ENCODE assay signal across 19 mouse cellular contexts in the genomic region with DNA sequence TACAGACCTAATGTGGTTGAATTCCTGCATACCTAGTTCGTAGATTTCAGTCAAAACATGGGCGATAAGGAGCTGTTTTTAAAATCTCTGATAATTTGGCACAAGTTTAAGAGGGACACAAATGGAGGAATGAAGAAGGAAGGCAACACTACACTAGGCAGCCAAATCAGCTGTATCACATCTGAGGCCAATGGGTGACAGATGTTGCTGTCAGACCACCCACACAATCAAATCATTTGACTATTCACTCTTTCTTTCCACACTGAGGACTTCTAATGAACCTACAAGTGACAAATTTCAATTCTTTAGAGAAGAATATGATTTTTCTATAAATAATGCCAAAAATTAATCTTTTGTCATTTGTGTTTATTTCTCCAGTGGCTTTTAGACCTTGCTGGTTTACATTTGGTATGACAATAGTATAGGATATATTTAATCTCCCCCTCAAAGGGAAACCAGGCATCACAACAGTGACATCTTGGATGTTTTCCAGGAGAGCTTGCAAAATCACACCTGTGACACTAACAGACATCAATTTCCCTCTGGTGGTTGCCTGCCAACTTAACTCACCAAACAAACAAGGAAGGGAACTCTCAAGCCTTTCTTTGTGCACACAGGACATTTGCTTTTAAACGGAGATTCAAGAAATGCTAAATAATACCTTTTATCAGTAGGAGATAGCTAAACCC.
DNase-seq lines count a peak whose midpoint lies in the region; ATAC-seq and TF ChIP-seq lines count a peak whose summit lies in the region.
"Had no signal": no experiment of that assay in that cellular context is flagged by ENCODE, and none has a peak within 500 bp of the region (broad histone marks: within the 10 kb centered on the region; RNA-seq: fewer than 3 reads in every experiment).

No protein-coding gene starts in this region.

- no peak overlapping the region for H3K27ac ChIP-seq in liver, adult 2 months (replicated peaks; ENCODE audit: insufficient read depth, low read depth, low read length)
- no peak overlapping the region for H3K27ac ChIP-seq in liver, embryonic 11.5 days (ENCODE audit: low read depth, low read length)
- H3K27ac ChIP-seq in MEL (ENCODE audit: control insufficient read depth, low read depth, low read length), result no peak overlapping the region
- no peak overlapping the region for H3K27ac ChIP-seq in left cerebral cortex, adult 2 months
- H3K27ac ChIP-seq: embryonic facial prominence, embryonic 15.5 days; heart, embryonic 10.5 days; liver, embryonic 14.5 days; stomach, postnatal 0 days had no signal

- H3K79me2 ChIP-seq in liver, adult 2 months (ENCODE audit: control insufficient read depth, insufficient read depth, low read length), result no peaks in the 10 kb centered on the region
- H3K79me2 ChIP-seq in MEL (ENCODE audit: control insufficient read depth, insufficient read depth, low read length, poor library complexity), result no peaks in the 10 kb centered on the region

- no peak overlapping the region for H3K9ac ChIP-seq in liver, adult 2 months (ENCODE audit: low read depth, low read length)
- H3K9ac ChIP-seq in liver, embryonic 11.5 days (ENCODE audit: low read depth, low read length), result no peak overlapping the region
- no peak overlapping the region for H3K9ac ChIP-seq in MEL (ENCODE audit: control insufficient read depth, low read depth, low read length, poor library complexity, severe bottlenecking)
- H3K9ac ChIP-seq: embryonic facial prominence, embryonic 15.5 days; liver, embryonic 14.5 days had no signal

- no peak for TF ChIP-seq EP300 in MEL (IDR thresholded peaks at IDR 0.05; ENCODE audit: low read depth in 1 of 2, low read length in 2 of 2)

- no peak for TF ChIP-seq CTCF in liver, adult 2 months (IDR thresholded peaks at IDR 0.05; ENCODE audit: low read depth, low read length)
- TF ChIP-seq CTCF in MEL (IDR thresholded peaks at IDR 0.05 in 2 of 3, conservative IDR thresholded peaks at IDR 0.05 in 1 of 3; ENCODE audit: control insufficient read depth in 1 of 3, insufficient read depth in 1 of 3, low read depth in 2 of 3, low read length in 3 of 3, poor library complexity in 1 of 3, severe bottlenecking in 1 of 3), result no peak
- no peak for TF ChIP-seq CTCF in left cerebral cortex, adult 2 months (IDR thresholded peaks at IDR 0.05)

- no peak overlapping the region for H3K4me2 ChIP-seq in liver, embryonic 11.5 days
- H3K4me2 ChIP-seq: embryonic facial prominence, embryonic 15.5 days had no signal

- no peaks in the 10 kb centered on the region for H3K4me1 ChIP-seq in liver, adult 2 months (ENCODE audit: control insufficient read depth, insufficient read depth, low read length)
- H3K4me1 ChIP-seq in liver, embryonic 11.5 days (replicated peaks; ENCODE audit: control insufficient read depth, insufficient read depth, low read length), result no peaks in the 10 kb centered on the region
- peaks cover 3 to 4% of the 10 kb centered on the region in 2 experiments; a peak in 2 of 4 replicates for H3K4me1 ChIP-seq in MEL (ENCODE audit: control insufficient read depth in 1 of 2, insufficient read depth in 2 of 2, low read length in 2 of 2)
- H3K4me1 ChIP-seq: embryonic facial prominence, embryonic 15.5 days; heart, embryonic 10.5 days; megakaryocyte, embryonic 14.5 days had no signal

- no peaks in the 10 kb centered on the region for H3K27me3 ChIP-seq in liver, adult 2 months (ENCODE audit: control insufficient read depth, insufficient read depth, low read length)
- no peaks in the 10 kb centered on the region for H3K27me3 ChIP-seq in liver, embryonic 11.5 days (replicated peaks; ENCODE audit: control insufficient read depth, insufficient read depth, low read length)
- H3K27me3 ChIP-seq in MEL (ENCODE audit: control insufficient read depth in 1 of 2, insufficient read depth in 2 of 2, low read length in 2 of 2), result no peaks in the 10 kb centered on the region
- H3K27me3 ChIP-seq: embryonic facial prominence, embryonic 15.5 days; megakaryocyte, embryonic 14.5 days had no signal

- no peak overlapping the region for H3K4me3 ChIP-seq in liver, adult 2 months (ENCODE audit: insufficient read depth, low read depth, low read length)
- H3K4me3 ChIP-seq in liver, embryonic 11.5 days (ENCODE audit: low read depth, low read length), result no peak overlapping the region
- H3K4me3 ChIP-seq in MEL (ENCODE audit: control insufficient read depth in 1 of 2, insufficient read depth in 1 of 2, low read depth in 2 of 2, low read length in 2 of 2), result no peak overlapping the region
- no peak overlapping the region for H3K4me3 ChIP-seq in left cerebral cortex, adult 2 months
- H3K4me3 ChIP-seq: embryonic facial prominence, embryonic 15.5 days; heart, embryonic 10.5 days; megakaryocyte, embryonic 14.5 days had no signal

- ATAC-seq in cerebellum, adult (ENCODE audit: insufficient number of reproducible peaks, low FRiP score, low TSS enrichment), result peak; percentile 27; the same call in 1 of the 2 replicates
- ATAC-seq in liver, embryonic 11.5 days (replicated peaks; ENCODE audit: low FRiP score), result no peak
- ATAC-seq: inflammation-experienced regulatory T-cells, adult 6 months had no signal

- WGBS in liver, adult 2 months, result 31% methylated on average over 3 of the region's 3 CpGs
- WGBS in liver, embryonic 11.5 days, result 52% methylated on average over 3 of the region's 3 CpGs

- H3K36me3 ChIP-seq in liver, adult 2 months (ENCODE audit: control insufficient read depth, insufficient read depth, low read length), result no peaks in the 10 kb centered on the region
- no peaks in the 10 kb centered on the region for H3K36me3 ChIP-seq in liver, embryonic 11.5 days (ENCODE audit: control insufficient read depth, insufficient read depth, low read length)
- peaks cover 0 to 10% of the 10 kb centered on the region in 2 experiments; a peak in 2 of 4 replicates for H3K36me3 ChIP-seq in MEL (ENCODE audit: control insufficient read depth in 1 of 2, insufficient read depth in 2 of 2, low read length in 2 of 2)
- H3K36me3 ChIP-seq: embryonic facial prominence, embryonic 15.5 days; heart, embryonic 10.5 days had no signal

- TF ChIP-seq POLR2A in liver, adult 2 months (IDR thresholded peaks at IDR 0.05; ENCODE audit: extremely low read depth, insufficient read depth, low read length), result no peak
- TF ChIP-seq POLR2A in MEL (IDR thresholded peaks at IDR 0.05; ENCODE audit: control insufficient read depth in 1 of 2, insufficient read depth in 1 of 2, low read depth in 1 of 2, low read length in 2 of 2, poor library complexity in 1 of 2), result no peak

- no peak for DNase-seq in cerebellum, postnatal 4 days (ENCODE audit: low spot score in 2 of 2)
- peak; percentile 41 for DNase-seq in liver, adult 2 months (ENCODE audit: extremely low read depth, low read depth, low spot score)
- no peak for DNase-seq in liver, embryonic 11.5 days (ENCODE audit: low spot score)
- peak; percentile 22 for DNase-seq in MEL (ENCODE audit: low read depth, low spot score)
- DNase-seq in cerebellum, adult 9-11 months, result peak; percentile 21
- no peak for DNase-seq in thymus, postnatal 25 days
- no peak for DNase-seq in left cerebral cortex, adult 2 months (ENCODE audit: extremely low spot score in 1 of 2, low spot score in 2 of 2)
- DNase-seq: adrenal gland, postnatal 36 days; kidney, adult 8-10 months; kidney, postnatal 36 days; layer of hippocampus, adult 9-11 months; right cerebral cortex, postnatal 25 days had no signal

- intact Hi-C loops in left cerebral cortex, adult 2 months (cut with DNase I), result no loop called here

- no peaks in the 10 kb centered on the region for H3K9me3 ChIP-seq in liver, embryonic 11.5 days (ENCODE audit: control insufficient read depth, low read length)
- H3K9me3 ChIP-seq in MEL (replicated peaks; ENCODE audit: insufficient read depth, low read length), result no peaks in the 10 kb centered on the region
- H3K9me3 ChIP-seq: embryonic facial prominence, embryonic 15.5 days; heart, embryonic 10.5 days; megakaryocyte, embryonic 14.5 days had no signal

- no peak for TF ChIP-seq RAD21 in MEL (IDR thresholded peaks at IDR 0.05; ENCODE audit: low read depth, low read length)

TF ChIP-seq in MEL, 35 proteins besides CTCF, POLR2A, EP300 and RAD21:
- TF ChIP-seq HCFC1 (IDR thresholded peaks at IDR 0.05; ENCODE audit: low read depth, low read length) (no peak), MAFK (IDR thresholded peaks at IDR 0.05; ENCODE audit: borderline replicate concordance, low read depth, low read length) (no peak), TCF12 (IDR thresholded peaks at IDR 0.05; ENCODE audit: low read depth, low read length) (no peak), JUND (IDR thresholded peaks at IDR 0.05; ENCODE audit: low read depth, low read length) (no peak), GABPA (IDR thresholded peaks at IDR 0.05; ENCODE audit: low read depth, low read length) (no peak), CHD2 (IDR thresholded peaks at IDR 0.05; ENCODE audit: low read length) (no peak), MAX (IDR thresholded peaks at IDR 0.05; ENCODE audit: low read length) (no peak), ZNF384 (IDR thresholded peaks at IDR 0.05; ENCODE audit: low read depth, low read length) (no peak), POLR2AphosphoS2 (IDR thresholded peaks at IDR 0.05; ENCODE audit: low read length) (no peak), NRF1 (IDR thresholded peaks at IDR 0.05; ENCODE audit: insufficient read depth, low read depth, low read length, poor library complexity, severe bottlenecking) (no peak), GATA1 (IDR thresholded peaks at IDR 0.05; ENCODE audit: low read depth, low read length) (no peak), MEF2A (IDR thresholded peaks at IDR 0.05; ENCODE audit: extremely low read depth, insufficient replicate concordance, low read depth, low read length, poor library complexity, severe bottlenecking) (no peak), MYB (IDR thresholded peaks at IDR 0.05; ENCODE audit: low read depth, low read length) (no peak), BHLHE40 (IDR thresholded peaks at IDR 0.05; ENCODE audit: borderline replicate concordance, low read depth, low read length) (no peak)

Comparison
In these comparisons a context has a peak if more than half of its experiments do, and no peak if none do; other contexts are left out.
1. DNase-seq: peak in liver, adult 2 months (single experiment), MEL (single experiment) and cerebellum, adult 9-11 months (single experiment); none in cerebellum, postnatal 4 days (0 of 2), liver, embryonic 11.5 days (single experiment), thymus, postnatal 25 days (single experiment) and left cerebral cortex, adult 2 months (0 of 2).